Mouse (Mus musculus): Measurements from ENCODE around the gene Mgat3. TPM values are rescaled to one million over a fixed set of nuclear protein-coding genes. Genes with fewer than 3 reads are reported as not detected.
A peak's percentile ranks its signal among the peaks of the same experiment; 100 is the strongest.

Mgat3 gene
- polyA plus RNA-seq, 1 experiment from 2014 or later: 12.2 TPM

DNA sequence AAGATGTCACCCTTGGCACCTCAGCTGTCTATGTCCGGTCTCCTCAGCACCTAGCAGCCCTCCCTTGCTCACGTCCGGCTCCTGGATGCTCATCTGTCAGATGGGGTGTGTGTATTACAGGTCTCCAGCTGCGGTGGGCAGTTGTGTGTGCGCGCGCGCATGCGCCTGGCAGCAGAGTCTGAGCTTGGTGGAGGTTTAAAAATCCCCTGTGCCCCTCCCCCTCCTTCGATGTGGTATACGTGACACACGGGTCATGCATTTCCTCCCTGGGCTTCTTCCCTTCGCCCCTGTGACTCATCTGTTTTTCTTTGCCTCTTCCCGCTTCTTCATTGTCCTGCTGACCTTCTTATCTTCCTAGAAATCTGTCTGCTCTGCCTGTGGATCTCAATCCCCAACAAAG lies 45.7 kb downstream of the Mgat3 start:
- 25% methylated on average over 14 of the region's 14 CpGs for WGBS
- Histone ChIP-seq H3K4me2 (replicated peaks; ENCODE audit: low read depth) (peak overlapping the region; percentile 40), H3K9me3 (ENCODE audit: control insufficient read depth) (no peaks in the 10 kb centered on the region), H3K4me1 (replicated peaks; ENCODE audit: control insufficient read depth, insufficient read depth, low read length) (no peaks in the 10 kb centered on the region), H3K27ac (ENCODE audit: low read depth, low read length) (no peak overlapping the region; the same call in 1 of the 2 replicates), H3K4me3 (ENCODE audit: low read depth, low read length) (no peak overlapping the region), H3K36me3 (ENCODE audit: control insufficient read depth, insufficient read depth) (no peaks in the 10 kb centered on the region), H3K9ac (ENCODE audit: low read depth, low read length) (no peak overlapping the region), H3K27me3 (replicated peaks; ENCODE audit: control insufficient read depth, insufficient read depth, low read length) (no peaks in the 10 kb centered on the region)
- no peak for TF ChIP-seq CTCF (IDR thresholded peaks at IDR 0.05; ENCODE audit: low read depth)
- 0 out of 2 replicates have a peak, but pooled peaks have one; percentile 33 for ATAC-seq

DNA sequence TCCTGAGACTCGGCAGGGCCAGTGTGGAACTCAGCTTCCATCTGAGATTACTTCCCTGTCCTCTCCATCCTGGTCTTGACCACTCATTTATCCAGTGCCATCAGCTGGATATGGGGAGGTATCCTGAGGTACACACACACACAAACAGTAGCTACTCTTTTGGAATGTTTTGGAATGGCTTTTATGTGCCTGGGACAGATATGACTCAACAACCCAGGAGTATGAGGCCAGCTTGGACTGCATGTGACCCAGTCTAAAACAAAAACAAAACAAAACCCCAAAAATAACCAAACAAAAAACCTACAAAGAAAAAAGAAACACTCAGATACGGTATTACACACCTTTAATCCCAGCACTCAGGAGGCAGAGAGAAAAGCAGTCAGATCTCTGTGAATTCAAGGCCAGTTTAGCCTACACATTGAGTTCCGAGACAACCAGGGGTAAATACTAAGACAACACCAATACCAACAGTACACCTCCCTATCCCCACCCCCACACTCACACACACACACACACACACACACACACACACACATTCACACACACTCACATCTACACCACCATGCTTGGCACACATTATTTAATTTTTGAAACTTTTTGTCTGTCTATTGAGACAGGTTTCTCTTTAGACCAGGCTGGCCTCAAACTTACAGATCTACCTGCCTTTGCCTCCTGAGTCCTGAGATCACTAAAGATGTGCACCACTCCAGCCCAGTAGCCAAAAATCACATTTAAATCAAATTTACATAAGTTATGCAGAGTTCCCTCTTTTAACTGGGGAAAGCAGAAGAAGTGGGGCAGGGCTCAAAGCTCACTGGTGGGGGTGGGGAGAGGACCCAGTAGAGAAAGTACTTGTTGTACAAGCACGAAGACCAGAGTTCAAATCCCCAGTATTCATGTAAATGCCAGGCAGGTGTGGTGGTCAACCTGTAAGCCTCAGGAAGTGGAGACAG lies 46.5 kb downstream of the Mgat3 start:
- 59% methylated on average over 4 of the region's 4 CpGs for WGBS
- ATAC-seq: no peak
- no peak for TF ChIP-seq CTCF (IDR thresholded peaks at IDR 0.05; ENCODE audit: low read depth)
- Histone ChIP-seq H3K9me3 (ENCODE audit: control insufficient read depth) (no peaks in the 10 kb centered on the region), H3K27ac (ENCODE audit: low read depth, low read length) (no peak overlapping the region), H3K4me2 (replicated peaks; ENCODE audit: low read depth) (peak overlapping the region; percentile 40), H3K4me1 (replicated peaks; ENCODE audit: control insufficient read depth, insufficient read depth, low read length) (no peaks in the 10 kb centered on the region), H3K27me3 (replicated peaks; ENCODE audit: control insufficient read depth, insufficient read depth, low read length) (no peaks in the 10 kb centered on the region), H3K36me3 (ENCODE audit: control insufficient read depth, insufficient read depth) (no peaks in the 10 kb centered on the region), H3K9ac (ENCODE audit: low read depth, low read length) (no peak overlapping the region), H3K4me3 (ENCODE audit: low read depth, low read length) (no peak overlapping the region)

DNA sequence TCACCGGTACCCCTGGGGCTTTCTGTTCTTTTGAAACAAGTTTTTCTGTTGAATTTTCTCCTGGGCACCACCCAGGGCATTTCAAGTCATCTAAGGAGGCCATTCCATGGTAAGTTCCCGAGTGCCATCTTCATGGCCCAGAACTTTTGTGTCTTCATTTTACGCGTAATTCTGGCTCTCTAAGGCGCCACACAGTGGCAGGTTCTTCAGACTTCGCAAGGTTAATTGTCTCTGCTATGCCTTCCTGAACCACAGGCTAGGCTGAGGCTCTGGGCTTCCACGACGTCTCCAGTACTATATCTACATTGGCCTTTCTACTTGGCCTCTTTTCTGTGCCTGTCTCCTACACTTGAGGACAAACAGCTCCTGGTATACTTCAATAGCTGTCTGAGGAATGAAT lies 47.5 kb downstream of the Mgat3 start:
- Histone ChIP-seq H3K36me3 (ENCODE audit: control insufficient read depth, insufficient read depth) (no peaks in the 10 kb centered on the region), H3K9ac (ENCODE audit: low read depth, low read length) (no peak overlapping the region), H3K4me2 (replicated peaks; ENCODE audit: low read depth) (no peak overlapping the region), H3K27me3 (replicated peaks; ENCODE audit: control insufficient read depth, insufficient read depth, low read length) (no peaks in the 10 kb centered on the region), H3K9me3 (ENCODE audit: control insufficient read depth) (no peaks in the 10 kb centered on the region), H3K27ac (ENCODE audit: low read depth, low read length) (no peak overlapping the region), H3K4me1 (replicated peaks; ENCODE audit: control insufficient read depth, insufficient read depth, low read length) (no peaks in the 10 kb centered on the region), H3K4me3 (ENCODE audit: low read depth, low read length) (no peak overlapping the region)
- 69% methylated on average over 8 of the region's 8 CpGs for WGBS
- TF ChIP-seq CTCF (IDR thresholded peaks at IDR 0.05; ENCODE audit: low read depth): peak; percentile 37
- ATAC-seq: no peak

DNA sequence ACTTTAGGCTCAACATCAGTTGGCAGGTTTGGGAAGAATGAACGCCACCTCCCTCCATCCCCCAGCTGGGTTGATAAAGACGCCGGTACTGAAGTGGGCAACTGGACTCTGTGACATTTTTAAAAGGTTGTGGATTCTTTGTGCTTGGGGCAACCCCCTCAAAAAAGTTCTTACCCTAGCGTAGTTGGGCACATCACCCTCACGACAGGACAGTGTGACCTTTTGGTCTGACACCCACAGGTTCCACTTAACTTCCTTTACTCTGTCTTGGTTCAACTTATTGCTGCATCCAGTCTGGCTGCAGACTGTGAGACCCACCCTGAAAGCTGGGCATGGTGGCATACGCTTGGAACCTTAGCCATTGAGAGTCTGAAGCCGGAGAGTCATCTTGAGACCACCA lies 50.2 kb downstream of the Mgat3 start:
- WGBS: 90% methylated on average over 7 of the region's 7 CpGs
- TF ChIP-seq CTCF (IDR thresholded peaks at IDR 0.05; ENCODE audit: low read depth): no peak
- Histone ChIP-seq H3K9ac (ENCODE audit: low read depth, low read length) (no peak overlapping the region), H3K4me3 (ENCODE audit: low read depth, low read length) (no peak overlapping the region), H3K27ac (ENCODE audit: low read depth, low read length) (no peak overlapping the region), H3K4me1 (replicated peaks; ENCODE audit: control insufficient read depth, insufficient read depth, low read length) (no peaks in the 10 kb centered on the region), H3K27me3 (replicated peaks; ENCODE audit: control insufficient read depth, insufficient read depth, low read length) (no peaks in the 10 kb centered on the region), H3K9me3 (ENCODE audit: control insufficient read depth) (no peaks in the 10 kb centered on the region), H3K4me2 (replicated peaks; ENCODE audit: low read depth) (no peak overlapping the region), H3K36me3 (ENCODE audit: control insufficient read depth, insufficient read depth) (no peaks in the 10 kb centered on the region)
- ATAC-seq: no peak

DNA sequence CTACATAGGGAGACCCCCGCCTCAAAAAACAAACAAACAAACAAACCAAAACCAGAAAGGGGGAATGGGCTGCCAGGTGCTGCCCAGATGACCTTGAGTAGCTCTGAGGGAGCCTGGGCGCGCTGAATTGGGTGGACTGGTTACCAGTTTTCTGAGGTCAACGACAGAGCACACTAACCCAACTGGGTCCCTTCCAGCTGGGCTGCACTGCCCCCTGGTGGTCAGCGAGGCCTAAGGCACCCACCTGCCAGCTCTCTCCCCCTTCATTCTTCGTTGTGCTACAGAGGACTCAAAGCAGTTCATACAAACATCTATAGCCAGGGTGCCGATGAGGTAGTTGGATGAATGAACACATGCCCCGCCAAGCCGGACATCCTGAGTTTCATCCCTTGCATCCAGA lies 51.7 kb downstream of the Mgat3 start:
- Histone ChIP-seq H3K9me3 (ENCODE audit: control insufficient read depth) (no peaks in the 10 kb centered on the region), H3K27ac (ENCODE audit: low read depth, low read length) (no peak overlapping the region), H3K4me2 (replicated peaks; ENCODE audit: low read depth) (no peak overlapping the region), H3K27me3 (replicated peaks; ENCODE audit: control insufficient read depth, insufficient read depth, low read length) (no peaks in the 10 kb centered on the region), H3K9ac (ENCODE audit: low read depth, low read length) (no peak overlapping the region), H3K36me3 (ENCODE audit: control insufficient read depth, insufficient read depth) (no peaks in the 10 kb centered on the region), H3K4me3 (ENCODE audit: low read depth, low read length) (no peak overlapping the region), H3K4me1 (replicated peaks; ENCODE audit: control insufficient read depth, insufficient read depth, low read length) (no peaks in the 10 kb centered on the region)
- WGBS: 21% methylated on average over 9 of the region's 9 CpGs
- ATAC-seq: peak; percentile 71; the same call in 1 of the 2 replicates
- peak; percentile 98 for TF ChIP-seq CTCF (IDR thresholded peaks at IDR 0.05; ENCODE audit: low read depth)

DNA sequence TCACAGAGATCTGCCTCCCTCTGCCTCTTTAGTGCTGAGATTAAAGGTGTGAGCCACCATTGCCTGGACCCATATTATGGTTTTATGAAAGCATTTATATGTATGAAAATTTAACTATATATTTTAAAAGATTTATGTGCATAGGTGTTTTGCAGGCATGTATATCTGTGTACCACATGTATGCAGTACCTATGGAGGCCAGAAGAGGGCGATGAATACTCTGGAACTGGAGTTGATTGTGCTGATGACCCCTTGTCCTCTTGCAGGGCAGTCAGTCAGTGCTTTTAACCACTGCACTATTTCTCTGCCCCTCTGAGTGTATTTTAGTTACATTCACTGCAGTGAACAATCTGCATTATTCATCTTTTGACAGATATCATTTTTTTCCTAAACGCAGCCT lies 52.3 kb downstream of the Mgat3 start:
- WGBS: 47% methylated on average over 2 of the region's 2 CpGs
- H3K27ac ChIP-seq (ENCODE audit: low read depth, low read length): no peak overlapping the region
- peak; percentile 64 for ATAC-seq

More for the DNA sequence above, 52.3 kb downstream of the Mgat3 start:
- H3K4me3 ChIP-seq (ENCODE audit: low read depth, low read length): no peak overlapping the region
- peak; percentile 83 for TF ChIP-seq CTCF (IDR thresholded peaks at IDR 0.05; ENCODE audit: low read depth)
- no peak overlapping the region for H3K9ac ChIP-seq (ENCODE audit: low read depth, low read length)
- H3K4me2 ChIP-seq (replicated peaks; ENCODE audit: low read depth): no peak overlapping the region
- H3K36me3 ChIP-seq (ENCODE audit: control insufficient read depth, insufficient read depth): no peaks in the 10 kb centered on the region
- H3K9me3 ChIP-seq (ENCODE audit: control insufficient read depth): no peaks in the 10 kb centered on the region
- H3K27me3 ChIP-seq (replicated peaks; ENCODE audit: control insufficient read depth, insufficient read depth, low read length): no peaks in the 10 kb centered on the region
- H3K4me1 ChIP-seq (replicated peaks; ENCODE audit: control insufficient read depth, insufficient read depth, low read length): no peaks in the 10 kb centered on the region

All from intestine, postnatal 0 days (tissue).